Mouse (Mus musculus) kidney, embryonic 14.5 days (tissue): ENCODE measurements around the gene Tfec. TPM values are rescaled to one million over a fixed set of nuclear protein-coding genes. Genes with fewer than 3 reads are reported as not detected.

ENCODE experiments used
- ATAC-seq: fragments of 200-750 bp; cut with Nextera tagmentation; 2 replicates; pipeline ENCODE4 v1.8.0; 2017; ENCODE audit warnings: moderate number of reproducible peaks, mild to moderate bottlenecking, moderate TSS enrichment, moderate library complexity; ENCODE audit not compliant: low FRiP score, low TSS enrichment
- H3K27ac ChIP-seq: fragments of 300-500 bp; sonication (generic); 2 replicates; pipeline ENCODE4 v1.5.1; 2014; ENCODE audit warnings: low read depth, mild to moderate bottlenecking, low read length, moderate library complexity, mixed read lengths
- H3K27me3 ChIP-seq: fragments of 300-500 bp; sonication (generic); 2 replicates; pipeline ENCODE4 v1.6.1; 2014; ENCODE audit warnings: mild to moderate bottlenecking, low read length; ENCODE audit not compliant: control insufficient read depth, insufficient read depth
- H3K36me3 ChIP-seq: fragments of 300-500 bp; sonication (generic); 2 replicates; pipeline ENCODE4 v1.6.1; 2014; ENCODE audit warnings: low read length, mixed read lengths; ENCODE audit not compliant: control insufficient read depth, insufficient read depth
- H3K4me1 ChIP-seq: fragments of 300-500 bp; sonication (generic); 2 replicates; pipeline ENCODE4 v1.6.1; 2014; ENCODE audit warnings: low read length, mixed read lengths; ENCODE audit not compliant: control insufficient read depth, insufficient read depth
- H3K4me2 ChIP-seq: fragments of 300-500 bp; sonication (generic); replicated peaks from 2 replicates; pipeline ENCODE4 v1.6.1; 2014; ENCODE audit warnings: low read depth, mild to moderate bottlenecking, low read length
- H3K4me3 ChIP-seq: fragments of 300-500 bp; sonication (generic); 2 replicates; pipeline ENCODE4 v1.5.1; 2014; ENCODE audit warnings: mild to moderate bottlenecking, low read length
- H3K9ac ChIP-seq: fragments of 300-500 bp; sonication (generic); 2 replicates; pipeline ENCODE4 v1.6.1; 2014; ENCODE audit warnings: low read depth, mild to moderate bottlenecking, low read length, moderate library complexity
- H3K9me3 ChIP-seq: fragments of 300-500 bp; sonication (generic); 2 replicates; pipeline ENCODE4 v1.6.1; 2016; ENCODE audit warnings: low read length; ENCODE audit not compliant: control insufficient read depth
- WGBS: fragments of 180-500 bp; shearing (Covaris S2); extraction: QIAGEN DNeasy Blood & Tissue Kit; methylation state at CpG from one replicate; pipeline ENCODE4 v1.1.7; 2014; 5-methylcytosine and 5-hydroxymethylcytosine counted together
- polyA plus RNA-seq: library from polyadenylated mRNA; unstranded; fragments of >200 nt; fragmentation: Nextera tagmentation; extraction: Ambion mirVana; gene quantifications from 2 replicates; pipeline ENCODE4 v1.2.1, GENCODE M21; 2014

Gene Tfec
- polyA plus RNA-seq, 1 experiment from 2014 or later: 1.9 TPM

GRCm38 (mm10) chr6:16821985-16822384 lies 76.3 kb downstream of the Tfec start:
- Histone ChIP-seq H3K9ac (no peak overlapping the region), H3K27ac (no peak overlapping the region)
- WGBS: 78% methylated on average over 1 of the region's 1 CpGs

GRCm38 (mm10) chr6:16806302-16806701 lies 91.9 kb downstream of the Tfec start:
- H3K27me3 ChIP-seq: no peaks in the 10 kb centered on the region
- H3K9me3 ChIP-seq: no peaks in the 10 kb centered on the region
- H3K27ac ChIP-seq: no peak overlapping the region
- 74% methylated on average over 1 of the region's 1 CpGs for WGBS
- no peak overlapping the region for H3K9ac ChIP-seq
- H3K4me1 ChIP-seq: no peaks in the 10 kb centered on the region
- H3K4me2 ChIP-seq: no peak overlapping the region
- no peaks in the 10 kb centered on the region for H3K36me3 ChIP-seq
- ATAC-seq: no peak
- no peak overlapping the region for H3K4me3 ChIP-seq

More at GRCm38 (mm10) chr6:16821985-16822384, 76.3 kb downstream of the Tfec start:
- H3K36me3 ChIP-seq: no peaks in the 10 kb centered on the region
- no peaks in the 10 kb centered on the region for H3K9me3 ChIP-seq
- no peaks in the 10 kb centered on the region for H3K4me1 ChIP-seq
- H3K27me3 ChIP-seq: no peaks in the 10 kb centered on the region
- H3K4me2 ChIP-seq: no peak overlapping the region
- ATAC-seq: no peak
- H3K4me3 ChIP-seq: no peak overlapping the region

GRCm38 (mm10) chr6:16797669-16798068 lies 100.6 kb downstream of the Tfec start:
- no peaks in the 10 kb centered on the region for H3K9me3 ChIP-seq
- WGBS: 23% methylated on average over 10 of the region's 10 CpGs
- no peak overlapping the region for H3K9ac ChIP-seq
- H3K4me1 ChIP-seq: no peaks in the 10 kb centered on the region
- H3K27me3 ChIP-seq: no peaks in the 10 kb centered on the region
- peak; percentile 62; the same call in 1 of the 2 replicates for ATAC-seq
- no peak overlapping the region for H3K4me2 ChIP-seq
- H3K4me3 ChIP-seq: no peak overlapping the region
- no peaks in the 10 kb centered on the region for H3K36me3 ChIP-seq
- H3K27ac ChIP-seq: no peak overlapping the region

- H3K36me3 ChIP-seq: no peaks in the 10 kb centered on the region
- H3K27me3 ChIP-seq: no peaks in the 10 kb centered on the region
- ATAC-seq: no peak
- H3K9me3 ChIP-seq: no peaks in the 10 kb centered on the region
- H3K27ac ChIP-seq: no peak overlapping the region
- H3K4me3 ChIP-seq: no peak overlapping the region
- H3K4me2 ChIP-seq: no peak overlapping the region
- 62% methylated on average over 9 of the region's 9 CpGs for WGBS
- no peak overlapping the region for H3K9ac ChIP-seq
- no peaks in the 10 kb centered on the region for H3K4me1 ChIP-seq
Measured at GRCm38 (mm10) chr6:16796914-16797313, 101.3 kb downstream of the Tfec start.

- H3K27ac ChIP-seq: no peak overlapping the region
- 67% methylated on average over 7 of the region's 7 CpGs for WGBS
- H3K4me1 ChIP-seq: no peaks in the 10 kb centered on the region
- no peaks in the 10 kb centered on the region for H3K9me3 ChIP-seq
- no peak for ATAC-seq
- H3K4me3 ChIP-seq: no peak overlapping the region
- no peaks in the 10 kb centered on the region for H3K36me3 ChIP-seq
- H3K9ac ChIP-seq: no peak overlapping the region
- no peaks in the 10 kb centered on the region for H3K27me3 ChIP-seq
- H3K4me2 ChIP-seq: no peak overlapping the region
Measured at GRCm38 (mm10) chr6:16794036-16794435, 104.2 kb downstream of the Tfec start.

- Histone ChIP-seq H3K36me3 (no peaks in the 10 kb centered on the region), H3K27me3 (no peaks in the 10 kb centered on the region), H3K4me1 (no peaks in the 10 kb centered on the region), H3K27ac (no peak overlapping the region), H3K9me3 (no peaks in the 10 kb centered on the region), H3K9ac (no peak overlapping the region), H3K4me2 (no peak overlapping the region), H3K4me3 (no peak overlapping the region)
- ATAC-seq: no peak
- WGBS: 88% methylated on average over 3 of the region's 3 CpGs
Measured at GRCm38 (mm10) chr6:16785166-16785565, 113.1 kb downstream of the Tfec start.

Other genes starting within 250 kb of the Tfec start
- 91.3 and 92.2 TPM in 2 replicates for gene Tes, start 166.7 kb upstream of the Tfec start, polyA plus RNA-seq